Mouse (Mus musculus): ENCODE measurements at regions not wholly inside any gene's neighbourhood (a gene's known extent, or its start where the extent isn't known, plus 50 kb on each side); places are given as distances from the start of the nearest gene placed in this dataset.

DNA sequence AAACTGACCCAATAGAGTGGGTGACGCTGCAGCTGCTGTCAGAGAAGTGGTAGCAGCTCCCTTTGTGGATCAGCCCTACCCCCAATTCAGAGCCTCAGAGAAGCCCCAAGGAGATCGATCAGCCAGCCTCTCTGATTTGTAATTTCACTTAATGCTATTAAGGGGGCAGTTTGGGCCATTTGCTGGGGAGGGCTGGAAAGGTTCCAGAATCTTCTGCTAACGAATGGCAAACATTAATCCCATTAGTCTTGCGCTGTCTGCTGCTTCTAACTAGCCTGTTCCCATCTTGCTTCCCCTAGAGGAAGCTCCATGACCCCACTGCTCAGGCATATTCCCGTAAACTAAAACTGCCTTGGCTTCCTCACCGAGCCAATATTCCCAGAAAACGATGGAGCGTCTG lies 59.9 kb upstream of the Lrrn2 start:
- Histone ChIP-seq H3K36me3 (replicated peaks; ENCODE audit: control insufficient read depth, insufficient read depth) (no peaks in the 10 kb centered on the region), H3K27me3 (ENCODE audit: control insufficient read depth, insufficient read depth, low read length) (no peaks in the 10 kb centered on the region), H3K9me3 (ENCODE audit: control insufficient read depth, low read length) (no peaks in the 10 kb centered on the region), H3K4me2 (replicated peaks) (no peak overlapping the region), H3K27ac (no peak overlapping the region), H3K4me3 (replicated peaks; ENCODE audit: low read length) (no peak overlapping the region), H3K9ac (no peak overlapping the region), H3K4me1 (replicated peaks; ENCODE audit: control insufficient read depth, insufficient read depth, low read length) (peaks cover 18% of the 10 kb centered on the region)
- 39% methylated on average over 8 of the region's 8 CpGs for WGBS
- no peak for DNase-seq (ENCODE audit: low spot score)
- no peak for ATAC-seq (ENCODE audit: low FRiP score)

DNA sequence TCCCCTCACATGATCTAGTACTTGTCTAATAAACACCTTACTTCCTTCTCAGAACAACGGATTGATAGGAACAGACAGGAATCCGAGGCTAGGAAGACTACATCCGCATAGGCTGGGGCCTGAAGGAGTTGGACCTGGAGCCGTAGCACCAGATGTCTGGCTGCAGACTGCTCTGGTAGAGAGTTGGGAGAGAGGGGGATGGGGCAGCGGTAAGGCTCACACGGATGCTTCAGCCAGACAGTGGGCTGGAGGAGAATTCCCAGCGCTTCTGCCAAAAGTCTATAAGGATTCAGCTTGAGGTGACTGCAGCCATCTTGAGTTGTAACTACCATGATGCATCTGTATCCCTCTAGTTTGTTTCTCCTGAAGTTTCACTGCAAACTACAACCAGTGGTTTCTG lies 61.8 kb upstream of the Lrrn2 start:
- Histone ChIP-seq H3K4me3 (replicated peaks; ENCODE audit: low read length) (no peak overlapping the region), H3K9ac (no peak overlapping the region), H3K4me1 (replicated peaks; ENCODE audit: control insufficient read depth, insufficient read depth, low read length) (peaks cover 18% of the 10 kb centered on the region), H3K27me3 (ENCODE audit: control insufficient read depth, insufficient read depth, low read length) (no peaks in the 10 kb centered on the region), H3K36me3 (replicated peaks; ENCODE audit: control insufficient read depth, insufficient read depth) (no peaks in the 10 kb centered on the region), H3K27ac (no peak overlapping the region), H3K4me2 (replicated peaks) (no peak overlapping the region), H3K9me3 (ENCODE audit: control insufficient read depth, low read length) (no peaks in the 10 kb centered on the region)
- ATAC-seq (ENCODE audit: low FRiP score) (no peak), DNase-seq (ENCODE audit: low spot score) (no peak)
- 53% methylated on average over 7 of the region's 7 CpGs for WGBS

DNA sequence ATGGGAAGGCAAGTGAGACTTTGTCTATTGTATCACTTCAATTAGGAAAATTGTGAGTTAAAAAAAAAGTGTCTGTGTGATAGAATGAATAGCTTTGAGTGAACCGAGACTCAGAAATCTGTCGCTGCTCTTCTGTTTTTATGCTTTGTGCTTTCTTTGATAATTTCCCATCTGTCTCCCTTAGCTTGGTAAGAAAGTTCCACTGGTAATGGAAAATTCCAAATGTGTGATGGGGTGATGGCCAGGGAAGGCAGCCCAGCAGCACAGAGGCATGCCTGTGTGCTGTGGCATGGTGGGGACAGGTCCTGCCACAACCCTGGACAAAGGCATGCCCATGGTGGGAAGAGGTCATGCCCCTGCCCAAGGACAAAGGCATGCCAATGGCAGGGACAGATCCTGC lies 62.7 kb upstream of the Lrrn2 start:
- no peaks in the 10 kb centered on the region for H3K9me3 ChIP-seq (ENCODE audit: control insufficient read depth, low read length)
- no peak overlapping the region for H3K4me3 ChIP-seq (replicated peaks; ENCODE audit: low read length)
- H3K27me3 ChIP-seq (ENCODE audit: control insufficient read depth, insufficient read depth, low read length), result no peaks in the 10 kb centered on the region
- no peak overlapping the region for H3K27ac ChIP-seq
- no peak for ATAC-seq (ENCODE audit: low FRiP score)
- no peak overlapping the region for H3K9ac ChIP-seq
- no peak for DNase-seq (ENCODE audit: low spot score)
- peaks cover 16% of the 10 kb centered on the region for H3K4me1 ChIP-seq (replicated peaks; ENCODE audit: control insufficient read depth, insufficient read depth, low read length)
- H3K4me2 ChIP-seq (replicated peaks), result no peak overlapping the region
- no peaks in the 10 kb centered on the region for H3K36me3 ChIP-seq (replicated peaks; ENCODE audit: control insufficient read depth, insufficient read depth)
- WGBS, result 83% methylated on average over 2 of the region's 2 CpGs

DNA sequence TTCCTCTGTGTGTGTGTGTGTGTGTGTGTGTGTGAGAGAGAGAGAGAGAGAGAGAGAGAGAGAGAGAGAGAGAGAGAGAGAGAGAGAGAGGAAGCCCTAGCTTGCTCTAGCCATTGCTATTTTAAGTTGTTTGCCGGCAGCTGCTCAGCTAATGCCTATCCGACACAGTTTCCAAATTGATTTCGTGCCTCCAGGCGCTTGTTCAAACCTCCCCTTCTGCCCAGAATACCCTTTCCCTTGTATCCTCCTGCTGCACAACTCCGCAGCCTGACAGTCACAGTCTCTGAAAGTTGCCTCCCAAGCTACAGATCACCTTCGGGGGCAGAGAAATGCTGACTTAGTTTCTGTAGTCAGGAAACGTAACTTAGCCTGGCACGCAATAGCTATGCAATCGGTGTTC lies 63.9 kb upstream of the Nfasc start:
- H3K36me3 ChIP-seq (replicated peaks; ENCODE audit: control insufficient read depth, insufficient read depth), result no peaks in the 10 kb centered on the region
- H3K9me3 ChIP-seq (ENCODE audit: control insufficient read depth, low read length), result no peaks in the 10 kb centered on the region
- no peak overlapping the region for H3K9ac ChIP-seq
- no peak for ATAC-seq (ENCODE audit: low FRiP score)
- H3K27me3 ChIP-seq (ENCODE audit: control insufficient read depth, insufficient read depth, low read length), result no peaks in the 10 kb centered on the region
- WGBS, result 51% methylated on average over 9 of the region's 9 CpGs
- H3K27ac ChIP-seq, result no peak overlapping the region
- no peak overlapping the region for H3K4me3 ChIP-seq (replicated peaks; ENCODE audit: low read length)
- H3K4me2 ChIP-seq (replicated peaks), result no peak overlapping the region
- no peak for DNase-seq (ENCODE audit: low spot score)
- H3K4me1 ChIP-seq (replicated peaks; ENCODE audit: control insufficient read depth, insufficient read depth, low read length), result peaks cover 2% of the 10 kb centered on the region; the same call in 1 of the 2 replicates

DNA sequence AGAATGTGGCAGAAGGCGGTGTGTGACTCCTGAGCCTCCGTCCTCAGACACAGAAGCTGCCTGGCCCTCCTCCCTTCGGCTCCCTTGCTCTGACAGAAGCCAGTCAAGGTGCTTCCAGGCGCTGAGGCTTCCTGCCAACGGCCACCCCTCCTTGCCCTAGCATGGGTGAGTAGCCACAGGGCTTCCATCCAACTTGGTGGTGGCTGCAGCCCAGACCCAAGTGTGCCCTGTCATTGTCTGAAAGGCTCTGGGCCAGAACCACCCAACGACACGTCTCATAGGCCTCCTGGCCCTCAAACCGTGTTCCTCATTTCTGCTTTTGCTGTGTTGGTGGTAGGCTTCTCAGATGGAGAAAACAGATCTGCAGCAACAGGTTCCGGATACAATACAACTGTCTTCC lies 62.2 kb upstream of the Nfasc start:
- ATAC-seq (ENCODE audit: low FRiP score), result no peak
- no peaks in the 10 kb centered on the region for H3K27me3 ChIP-seq (ENCODE audit: control insufficient read depth, insufficient read depth, low read length)
- H3K9me3 ChIP-seq (ENCODE audit: control insufficient read depth, low read length), result no peaks in the 10 kb centered on the region
- H3K4me1 ChIP-seq (replicated peaks; ENCODE audit: control insufficient read depth, insufficient read depth, low read length), result peaks cover 17% of the 10 kb centered on the region
- WGBS, result 82% methylated on average over 9 of the region's 9 CpGs
- no peaks in the 10 kb centered on the region for H3K36me3 ChIP-seq (replicated peaks; ENCODE audit: control insufficient read depth, insufficient read depth)
- DNase-seq (ENCODE audit: low spot score), result no peak
- no peak overlapping the region for H3K9ac ChIP-seq
- H3K4me3 ChIP-seq (replicated peaks; ENCODE audit: low read length), result no peak overlapping the region
- H3K27ac ChIP-seq, result no peak overlapping the region
- H3K4me2 ChIP-seq (replicated peaks), result no peak overlapping the region

DNA sequence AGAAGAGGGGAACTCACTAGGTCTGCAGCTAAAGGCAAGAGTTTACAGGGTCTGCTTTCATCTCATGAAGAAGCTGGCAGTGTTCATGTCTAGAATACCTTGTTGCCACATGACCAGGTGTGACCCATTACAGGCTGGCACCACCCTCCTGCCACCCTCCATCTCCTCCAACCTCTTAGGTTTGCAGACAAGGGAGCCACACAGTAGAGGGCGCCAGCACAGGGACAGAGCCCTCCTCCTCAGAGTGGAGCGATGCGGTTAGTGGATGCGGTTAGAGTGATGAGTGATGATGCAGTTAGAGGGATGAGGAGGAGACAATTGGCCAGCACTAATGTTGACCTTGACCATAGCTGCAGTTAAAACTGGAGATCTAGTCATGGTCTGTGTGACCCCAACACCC lies 60.8 kb upstream of the Nfasc start:
- no peaks in the 10 kb centered on the region for H3K36me3 ChIP-seq (replicated peaks; ENCODE audit: control insufficient read depth, insufficient read depth)
- no peak overlapping the region for H3K27ac ChIP-seq
- WGBS, result 36% methylated on average over 4 of the region's 4 CpGs
- no peak overlapping the region for H3K4me3 ChIP-seq (replicated peaks; ENCODE audit: low read length)
- peaks cover 17% of the 10 kb centered on the region for H3K4me1 ChIP-seq (replicated peaks; ENCODE audit: control insufficient read depth, insufficient read depth, low read length)
- no peaks in the 10 kb centered on the region for H3K27me3 ChIP-seq (ENCODE audit: control insufficient read depth, insufficient read depth, low read length)
- H3K9me3 ChIP-seq (ENCODE audit: control insufficient read depth, low read length), result no peaks in the 10 kb centered on the region
- H3K9ac ChIP-seq, result no peak overlapping the region
- no peak for ATAC-seq (ENCODE audit: low FRiP score)
- DNase-seq (ENCODE audit: low spot score), result no peak
- H3K4me2 ChIP-seq (replicated peaks), result no peak overlapping the region

DNA sequence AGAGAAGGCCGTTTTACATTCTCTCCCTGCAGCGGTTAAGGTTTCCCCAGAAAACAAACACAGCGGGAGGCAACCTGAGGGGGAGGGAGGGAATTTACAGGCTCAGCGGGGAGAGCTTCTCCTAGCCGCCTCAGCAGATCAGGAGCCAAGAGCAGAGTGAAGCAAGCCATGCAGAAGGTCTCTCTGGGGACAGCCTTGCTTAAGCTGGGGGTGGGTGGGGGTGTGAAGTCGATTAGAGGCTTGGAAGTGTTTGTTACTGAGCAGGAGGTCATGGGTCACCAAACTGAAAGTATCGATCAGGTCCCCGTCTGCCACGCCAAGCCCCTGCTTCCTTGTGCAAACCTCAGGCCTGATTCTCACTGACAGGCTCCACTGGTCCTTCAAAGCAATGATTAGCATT lies 58.7 kb upstream of the Nfasc start:
- 0 out of 2 replicates have a peak overlapping the region, but pooled peaks have one; percentile 14 for H3K27ac ChIP-seq
- WGBS, result under 1% methylated on average over 9 of the region's 9 CpGs
- DNase-seq (ENCODE audit: low spot score) (no peak), ATAC-seq (ENCODE audit: low FRiP score) (no peak)
- no peak overlapping the region; the same call in 1 of the 2 replicates for H3K4me2 ChIP-seq (replicated peaks)
- peaks cover 17% of the 10 kb centered on the region for H3K4me1 ChIP-seq (replicated peaks; ENCODE audit: control insufficient read depth, insufficient read depth, low read length)
- no peaks in the 10 kb centered on the region for H3K36me3 ChIP-seq (replicated peaks; ENCODE audit: control insufficient read depth, insufficient read depth)
- no peaks in the 10 kb centered on the region for H3K27me3 ChIP-seq (ENCODE audit: control insufficient read depth, insufficient read depth, low read length)
- H3K4me3 ChIP-seq (replicated peaks; ENCODE audit: low read length), result no peak overlapping the region
- H3K9ac ChIP-seq, result no peak overlapping the region
- no peaks in the 10 kb centered on the region for H3K9me3 ChIP-seq (ENCODE audit: control insufficient read depth, low read length)

DNA sequence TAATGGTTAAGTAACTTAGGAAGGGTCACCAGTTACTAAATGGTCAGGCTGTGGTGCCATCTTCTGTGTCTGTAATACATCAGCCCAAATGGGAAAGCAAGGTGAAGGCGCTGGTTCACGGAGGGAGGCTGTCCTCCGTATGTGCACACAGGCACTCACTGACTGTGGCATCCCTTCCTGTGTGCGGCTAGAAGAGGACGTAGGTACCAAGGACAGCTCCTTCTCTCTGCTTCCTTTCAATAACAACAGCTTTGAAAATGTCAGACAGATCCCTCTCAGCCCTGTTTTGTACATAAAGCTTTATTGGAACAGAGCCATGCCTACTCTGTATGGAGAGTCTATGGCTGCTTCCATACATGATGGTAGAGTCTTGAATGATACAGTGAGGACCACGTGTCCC lies 57.7 kb upstream of the Nfasc start:
- ATAC-seq (ENCODE audit: low FRiP score) (no peak), DNase-seq (ENCODE audit: low spot score) (peak; percentile 40)

DNA sequence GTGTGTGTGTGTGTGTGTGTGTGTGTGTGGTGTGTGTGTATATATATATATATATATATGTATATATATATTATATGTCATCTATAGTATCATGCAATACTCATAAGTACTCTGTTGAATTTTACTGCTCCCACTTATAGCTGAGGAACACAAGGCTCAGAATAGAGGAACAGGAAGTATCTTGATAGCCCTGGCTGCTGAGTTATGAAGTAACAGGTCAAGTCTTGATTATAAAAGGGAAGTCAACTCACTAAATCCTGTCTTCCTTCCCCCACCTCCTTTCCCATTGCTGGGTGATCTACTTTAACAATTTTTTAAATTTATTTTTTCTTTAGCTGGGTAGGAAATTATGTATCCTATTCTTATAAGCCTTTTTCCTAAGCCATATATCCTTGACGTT lies 52.9 kb upstream of the Nfasc start:
- no peak overlapping the region for H3K27ac ChIP-seq
- DNase-seq (ENCODE audit: low spot score), result no peak
- ATAC-seq (ENCODE audit: low FRiP score), result no peak
- H3K36me3 ChIP-seq (replicated peaks; ENCODE audit: control insufficient read depth, insufficient read depth), result no peaks in the 10 kb centered on the region
- no peak overlapping the region for H3K4me2 ChIP-seq (replicated peaks)
- H3K9ac ChIP-seq, result no peak overlapping the region
- no peak overlapping the region for H3K4me3 ChIP-seq (replicated peaks; ENCODE audit: low read length)
- peaks cover 3% of the 10 kb centered on the region; the same call in 1 of the 2 replicates for H3K4me1 ChIP-seq (replicated peaks; ENCODE audit: control insufficient read depth, insufficient read depth, low read length)
- no peaks in the 10 kb centered on the region for H3K27me3 ChIP-seq (ENCODE audit: control insufficient read depth, insufficient read depth, low read length)
- H3K9me3 ChIP-seq (ENCODE audit: control insufficient read depth, low read length), result no peaks in the 10 kb centered on the region
- 93% methylated on average over 1 of the region's 1 CpGs for WGBS

More for the DNA sequence above, 57.7 kb upstream of the Nfasc start:
- Histone ChIP-seq H3K27ac (no peak overlapping the region), H3K9me3 (ENCODE audit: control insufficient read depth, low read length) (no peaks in the 10 kb centered on the region), H3K4me2 (replicated peaks) (no peak overlapping the region), H3K27me3 (ENCODE audit: control insufficient read depth, insufficient read depth, low read length) (no peaks in the 10 kb centered on the region), H3K4me3 (replicated peaks; ENCODE audit: low read length) (no peak overlapping the region), H3K36me3 (replicated peaks; ENCODE audit: control insufficient read depth, insufficient read depth) (no peaks in the 10 kb centered on the region), H3K4me1 (replicated peaks; ENCODE audit: control insufficient read depth, insufficient read depth, low read length) (peaks cover 17% of the 10 kb centered on the region), H3K9ac (no peak overlapping the region)
- WGBS, result 5% methylated on average over 6 of the region's 6 CpGs

Measured in hindbrain, embryonic 14.5 days (tissue).